Mouse (Mus musculus): ENCODE data around the gene Slc22a23.

DNA sequence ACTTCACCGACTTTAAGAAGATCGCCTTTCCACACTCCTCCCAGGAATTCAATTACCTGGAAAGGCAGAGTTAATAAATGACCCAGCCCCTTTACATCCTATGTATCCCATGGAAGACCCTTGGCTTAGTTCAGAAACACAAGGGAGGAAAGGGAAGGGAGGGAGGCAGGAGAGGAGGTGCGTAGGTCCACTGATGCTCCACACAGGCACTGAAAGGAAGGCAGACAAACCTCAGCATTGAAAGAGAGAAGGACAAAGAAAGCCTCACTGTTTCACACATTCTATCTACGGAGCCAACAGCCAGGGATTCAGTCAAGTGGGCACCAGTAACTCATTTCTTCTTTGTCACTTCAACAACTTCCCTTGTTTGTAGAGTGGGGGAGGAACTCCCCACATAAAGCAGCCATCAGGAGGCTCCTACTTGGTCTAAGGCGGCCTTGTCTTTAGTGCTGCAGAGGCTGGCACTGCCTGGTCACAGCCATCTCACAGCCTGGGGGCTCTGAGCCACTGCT, 66.2 kb downstream of the Slc22a23 start:
- TF ChIP-seq POLR2A (IDR thresholded peaks at IDR 0.05; ENCODE audit: control insufficient read depth, extremely low read depth, insufficient read depth, low read length, poor library complexity): no peak
- TF ChIP-seq CTCF (IDR thresholded peaks at IDR 0.05; ENCODE audit: borderline replicate concordance, control insufficient read depth, extremely low read depth, insufficient read depth, low read length, poor library complexity): no peak

Measured in thymus, adult 2 months (tissue).